Comparison of ENCODE assay signal across 13 mouse cellular contexts in the genomic region with DNA sequence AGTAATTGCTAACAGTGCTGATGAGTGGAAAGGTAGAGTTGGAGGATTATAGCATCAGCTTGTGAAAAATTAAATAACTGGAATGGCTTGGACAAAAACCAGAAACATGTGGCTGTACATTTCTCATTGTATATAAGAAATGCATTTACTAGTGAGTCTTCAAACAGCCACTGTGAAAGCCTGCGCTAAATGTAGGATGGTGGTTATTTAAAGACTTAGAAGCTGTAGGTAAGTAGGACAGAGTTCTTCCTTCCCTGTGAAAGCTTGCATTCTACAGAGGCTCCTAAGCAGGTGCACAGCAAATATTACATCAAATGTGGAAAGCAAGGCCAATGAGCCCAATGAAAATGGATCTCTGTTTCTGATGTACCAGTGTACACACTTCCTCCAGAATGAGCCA.
"Had no signal": no experiment of that assay in that cellular context is flagged by ENCODE, and none has a peak within 500 bp of the region (broad histone marks: within the 10 kb centered on the region; RNA-seq: fewer than 3 reads in every experiment).

No protein-coding gene starts in this region.

- DNase-seq: lung, adult 18-20 months; lung, embryonic 14.5 days; lung, postnatal 10 days; lung, postnatal 4 days; midbrain, embryonic 14.5 days; retina, postnatal 1 day; right cerebral cortex, adult 18-20 months; right cerebral cortex, postnatal 14 days; right cerebral cortex, postnatal 4 days; spleen, adult 18-20 months; thymus, adult 2 months; thymus, postnatal 25 days; thymus, postnatal 4 days had no signal
